Comparison of ENCODE assay signal across 8 mouse cellular contexts in the genomic region with DNA sequence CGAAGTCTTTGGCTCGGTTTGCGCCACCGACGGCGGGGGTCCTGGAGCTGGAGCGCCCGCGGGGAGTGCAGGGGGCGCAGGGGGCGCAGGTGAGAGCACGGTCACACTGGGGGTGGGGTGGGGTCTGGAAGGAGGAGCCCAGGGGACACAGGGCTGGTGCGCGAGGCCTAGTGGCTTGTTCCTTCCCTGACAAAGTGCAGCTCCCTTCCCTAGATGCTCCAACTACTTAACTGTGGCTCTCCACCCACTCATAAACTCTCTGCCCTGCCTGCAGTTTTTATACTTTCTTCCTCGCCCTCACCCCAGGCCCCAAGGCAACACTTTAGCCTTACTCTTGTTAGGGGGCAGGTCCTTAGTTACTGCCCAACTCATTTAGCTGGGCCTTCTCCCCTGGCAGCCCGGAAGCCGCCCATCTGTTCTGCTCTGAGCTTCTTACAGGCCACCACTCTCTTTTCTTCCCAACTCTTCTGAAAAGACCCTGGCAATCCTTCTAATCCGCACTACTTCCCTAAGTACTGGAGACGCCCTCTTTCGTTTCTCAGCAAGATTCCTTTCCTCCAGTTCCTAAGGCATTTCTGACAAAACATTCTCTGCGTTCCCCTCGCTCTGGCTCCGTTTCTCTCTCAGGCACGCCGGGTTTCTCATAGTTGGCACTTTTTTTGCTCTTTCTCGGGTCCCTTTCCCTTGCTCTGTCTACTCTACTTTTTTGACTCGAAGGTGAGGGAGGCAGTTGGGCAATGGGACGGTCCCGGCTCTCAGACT. TPM values are rescaled to one million over a fixed set of nuclear protein-coding genes. Genes with fewer than 3 reads are reported as not detected.
A peak's percentile ranks its signal among the peaks of the same experiment; 100 is the strongest.
DNase-seq lines count a peak whose midpoint lies in the region; ATAC-seq and TF ChIP-seq lines count a peak whose summit lies in the region.

No protein-coding gene starts in this region.

- WGBS in heart, postnatal 0 days, result 12% methylated on average over 26 of the region's 29 CpGs
- 3% methylated on average over 29 of the region's 29 CpGs for WGBS in midbrain, embryonic 15.5 days

- TF ChIP-seq CTCF in heart, postnatal 0 days (IDR thresholded peaks at IDR 0.05; ENCODE audit: low read depth), result no peak

- no peak overlapping the region for H3K9ac ChIP-seq in heart, postnatal 0 days (replicated peaks; ENCODE audit: low read depth, low read length)
- H3K9ac ChIP-seq in midbrain, embryonic 15.5 days, result no peak overlapping the region

- H3K9me3 ChIP-seq in heart, postnatal 0 days (replicated peaks; ENCODE audit: control insufficient read depth, low read length), result no peaks in the 10 kb centered on the region; the same call in 1 of the 2 replicates
- no peaks in the 10 kb centered on the region for H3K9me3 ChIP-seq in midbrain, embryonic 15.5 days

- no peak for ATAC-seq in heart, postnatal 0 days (ENCODE audit: insufficient read depth, low read depth)
- ATAC-seq in midbrain, embryonic 15.5 days (replicated peaks), result no peak

- peak; percentile 2 to 11 for DNase-seq in kidney, postnatal 4 days
- DNase-seq in kidney, postnatal 14 days, result no peak
- peak; percentile 34 for DNase-seq in embryo, embryonic 11 days
- no peak for DNase-seq in heart, postnatal 0 days (ENCODE audit: low spot score)
- DNase-seq in spleen, adult 18-20 months, result no peak
- DNase-seq in adipocyte (ENCODE audit: low spot score), result no peak
- no peak for DNase-seq in frontal cortex, adult 2 months (ENCODE audit: extremely low spot score in 1 of 2, low spot score in 1 of 2)

- no peak overlapping the region for H3K27ac ChIP-seq in heart, postnatal 0 days (ENCODE audit: low read depth)
- no peak overlapping the region for H3K27ac ChIP-seq in midbrain, embryonic 15.5 days

- no peak for TF ChIP-seq EP300 in heart, postnatal 0 days (IDR thresholded peaks at IDR 0.05; ENCODE audit: low read depth)

- peaks cover 19% of the 10 kb centered on the region; the same call in 1 of the 2 replicates for H3K4me1 ChIP-seq in heart, postnatal 0 days (ENCODE audit: control insufficient read depth, insufficient read depth)
- H3K4me1 ChIP-seq in midbrain, embryonic 15.5 days, result peaks cover 37% of the 10 kb centered on the region

- peaks cover 98% of the 10 kb centered on the region for H3K27me3 ChIP-seq in heart, postnatal 0 days (ENCODE audit: control insufficient read depth, insufficient read depth, low read length)
- H3K27me3 ChIP-seq in midbrain, embryonic 15.5 days (replicated peaks), result peaks cover 82% of the 10 kb centered on the region

- 0 out of 2 replicates have a peak overlapping the region, but pooled peaks have one; percentile 9 for H3K4me2 ChIP-seq in heart, postnatal 0 days (ENCODE audit: low read depth, low read length)
- H3K4me2 ChIP-seq in midbrain, embryonic 15.5 days, result peak overlapping the region; percentile 34

- H3K4me3 ChIP-seq in heart, postnatal 0 days (ENCODE audit: low read depth, low read length), result peak overlapping the region; percentile 28
- H3K4me3 ChIP-seq in midbrain, embryonic 15.5 days, result peak overlapping the region; percentile 17

- no peaks in the 10 kb centered on the region for H3K36me3 ChIP-seq in heart, postnatal 0 days (replicated peaks; ENCODE audit: control insufficient read depth, insufficient read depth, low read length)
- H3K36me3 ChIP-seq in midbrain, embryonic 15.5 days (replicated peaks), result no peaks in the 10 kb centered on the region

RNA-seq across cellular contexts. Expression of a gene that starts 2.6 kb away (rescaled TPM):
- total RNA-seq in heart, postnatal 0 days (2014; rRNA removed; ENCODE audit: low replicate concordance), result 0.81 TPM in 1 of 2 replicates, not detected in the other
- polyA plus RNA-seq in heart, postnatal 0 days (2015; fragmentation: Nextera tagmentation; extraction: Ambion mirVana), result 0.04 TPM in 1 of 2 replicates, not detected in the other
- 1.1 and 1.6 TPM in 2 replicates for polyA plus RNA-seq in midbrain, embryonic 15.5 days (2015; fragmentation: Nextera tagmentation; extraction: Ambion mirVana)
- 3.1 and 3.3 TPM in 2 replicates for polyA plus RNA-seq in frontal cortex, adult 2 months (2012; rRNA removed)

Comparison
In these comparisons a context has a peak if more than half of its experiments do, and no peak if none do; other contexts are left out.
1. DNase-seq: peak in kidney, postnatal 4 days (2 of 2) and embryo, embryonic 11 days (single experiment); none in kidney, postnatal 14 days (single experiment), heart, postnatal 0 days (single experiment), spleen, adult 18-20 months (0 of 2), adipocyte (single experiment) and frontal cortex, adult 2 months (0 of 2).